Mouse (Mus musculus) hindbrain, embryonic 16.5 days (tissue): ENCODE results near the gene Csrp1. TPM values are rescaled to one million over a fixed set of nuclear protein-coding genes. Genes with fewer than 3 reads are reported as not detected.
A peak's percentile ranks its signal among the peaks of the same experiment; 100 is the strongest.

Source experiments
- ATAC-seq: fragments of 200-750 bp; cut with Nextera tagmentation; 2 replicates; pipeline ENCODE4 v1.8.0; 2017; ENCODE audit warnings: moderate TSS enrichment, moderate library complexity
- H3K27ac ChIP-seq: fragments of 300-500 bp; sonication (generic); 2 replicates; pipeline ENCODE4 v1.5.1; 2014; ENCODE audit warnings: low read depth, mild to moderate bottlenecking, control low read depth, low read length, moderate library complexity
- H3K27me3 ChIP-seq: fragments of 300-500 bp; sonication (generic); replicated peaks from 2 replicates; pipeline ENCODE4 v1.6.1; 2014; ENCODE audit warnings: low read length; ENCODE audit not compliant: control insufficient read depth, insufficient read depth
- H3K36me3 ChIP-seq: fragments of 300-500 bp; sonication (generic); 2 replicates; pipeline ENCODE4 v1.6.1; 2014; ENCODE audit warnings: mild to moderate bottlenecking, low read length, moderate library complexity, mixed read lengths; ENCODE audit not compliant: control insufficient read depth, insufficient read depth
- H3K4me1 ChIP-seq: fragments of 300-500 bp; sonication (generic); 2 replicates; pipeline ENCODE4 v1.6.1; 2014; ENCODE audit warnings: low read depth, low read length; ENCODE audit not compliant: control insufficient read depth, insufficient read depth
- H3K4me2 ChIP-seq: fragments of 300-500 bp; sonication (generic); 2 replicates; pipeline ENCODE4 v1.6.1; 2014; ENCODE audit warnings: mild to moderate bottlenecking, low read length, control low read depth, moderate library complexity
- H3K4me3 ChIP-seq: fragments of 300-500 bp; sonication (generic); 2 replicates; pipeline ENCODE4 v1.5.1; 2014; ENCODE audit warnings: mild to moderate bottlenecking, low read length, control low read depth, moderate library complexity
- H3K9ac ChIP-seq: fragments of 300-500 bp; sonication (generic); 2 replicates; pipeline ENCODE4 v1.6.1; 2014; ENCODE audit warnings: low read depth, mild to moderate bottlenecking, control low read depth, low read length, moderate library complexity
- H3K9me3 ChIP-seq: fragments of 300-500 bp; sonication (generic); 2 replicates; pipeline ENCODE4 v1.6.1; 2014; ENCODE audit warnings: mild to moderate bottlenecking, low read length, moderate library complexity; ENCODE audit not compliant: control insufficient read depth
- WGBS: fragments of 180-500 bp; shearing (Covaris S2); extraction: QIAGEN DNeasy Blood & Tissue Kit; methylation state at CpG from one replicate; pipeline ENCODE4 v1.1.7; 2014; 5-methylcytosine and 5-hydroxymethylcytosine counted together
- polyA plus RNA-seq: library from polyadenylated mRNA; unstranded; fragments of >200 nt; fragmentation: Nextera tagmentation; extraction: Ambion mirVana; gene quantifications from 2 replicates; pipeline ENCODE4 v1.2.1, GENCODE M21; 2015

Gene Csrp1
- polyA plus RNA-seq, 1 experiment from 2014 or later: 20.6 TPM

- Histone ChIP-seq H3K9me3 (no peaks in the 10 kb centered on the region), H3K4me2 (no peak overlapping the region), H3K9ac (no peak overlapping the region), H3K27me3 (no peaks in the 10 kb centered on the region), H3K27ac (no peak overlapping the region), H3K4me1 (peaks cover 29% of the 10 kb centered on the region), H3K36me3 (no peaks in the 10 kb centered on the region), H3K4me3 (no peak overlapping the region)
- no peak for ATAC-seq
- 84% methylated on average over 7 of the region's 7 CpGs for WGBS
Observed at GRCm38 (mm10) chr1:135770237-135770636, 50.4 kb downstream of the Csrp1 start.

GRCm38 (mm10) chr1:135770896-135771572 is 51.2 kb downstream of the Csrp1 start:
- no peak overlapping the region for H3K4me3 ChIP-seq
- H3K4me1 ChIP-seq: peaks cover 25% of the 10 kb centered on the region
- H3K9ac ChIP-seq: no peak overlapping the region
- H3K27me3 ChIP-seq: no peaks in the 10 kb centered on the region
- H3K36me3 ChIP-seq: no peaks in the 10 kb centered on the region
- H3K27ac ChIP-seq: no peak overlapping the region
- ATAC-seq: 0 out of 2 replicates have a peak, but pooled peaks have one; percentile 26
- 40% methylated on average over 11 of the region's 12 CpGs for WGBS
- no peak overlapping the region for H3K4me2 ChIP-seq
- no peaks in the 10 kb centered on the region for H3K9me3 ChIP-seq

- H3K4me2 ChIP-seq: no peak overlapping the region
- H3K4me1 ChIP-seq: peaks cover 22% of the 10 kb centered on the region
- no peaks in the 10 kb centered on the region for H3K27me3 ChIP-seq
- no peak overlapping the region for H3K27ac ChIP-seq
- H3K9ac ChIP-seq: no peak overlapping the region
- WGBS: 70% methylated on average over 8 of the region's 8 CpGs
- H3K4me3 ChIP-seq: no peak overlapping the region
- no peaks in the 10 kb centered on the region for H3K36me3 ChIP-seq
- 0 out of 2 replicates have a peak, but pooled peaks have one; percentile 28 for ATAC-seq
- no peaks in the 10 kb centered on the region for H3K9me3 ChIP-seq
Observed at GRCm38 (mm10) chr1:135771573-135771970, 51.7 kb downstream of the Csrp1 start.

GRCm38 (mm10) chr1:135776596-135776995 is 56.7 kb downstream of the Csrp1 start:
- Histone ChIP-seq H3K36me3 (no peaks in the 10 kb centered on the region), H3K9me3 (no peaks in the 10 kb centered on the region), H3K27ac (no peak overlapping the region), H3K4me3 (no peak overlapping the region), H3K9ac (no peak overlapping the region), H3K4me1 (peaks cover 6% of the 10 kb centered on the region), H3K4me2 (no peak overlapping the region), H3K27me3 (no peaks in the 10 kb centered on the region)
- ATAC-seq: no peak

GRCm38 (mm10) chr1:135777046-135777445 is 57.2 kb downstream of the Csrp1 start:
- 86% methylated on average over 1 of the region's 1 CpGs for WGBS
- no peak for ATAC-seq

GRCm38 (mm10) chr1:135778780-135779535 is 59.1 kb downstream of the Csrp1 start, which contains the start of gene Tnni1:
TSS of gene Tnni1 (plus strand) at chr1:135779434.
- no peak for ATAC-seq
- Histone ChIP-seq H3K27ac (no peak within 1 kb of the TSS), H3K4me3 (no peak within 1 kb of the TSS), H3K36me3 (no peaks in the 10 kb centered on the region), H3K4me1 (peaks cover 6% of the 10 kb centered on the region; the same call in 1 of the 2 replicates), H3K9me3 (no peaks in the 10 kb centered on the region), H3K4me2 (no peak within 1 kb of the TSS), H3K27me3 (no peaks in the 10 kb centered on the region), H3K9ac (no peak within 1 kb of the TSS)
- WGBS: 27% methylated on average over 21 of the region's 22 CpGs

More at GRCm38 (mm10) chr1:135777046-135777445, 57.2 kb downstream of the Csrp1 start:
- Histone ChIP-seq H3K9ac (no peak overlapping the region), H3K27me3 (no peaks in the 10 kb centered on the region), H3K4me2 (no peak overlapping the region), H3K4me3 (no peak overlapping the region), H3K9me3 (no peaks in the 10 kb centered on the region), H3K4me1 (peaks cover 6% of the 10 kb centered on the region; the same call in 1 of the 2 replicates), H3K36me3 (no peaks in the 10 kb centered on the region), H3K27ac (no peak overlapping the region)

GRCm38 (mm10) chr1:135780649-135781048 is 60.8 kb downstream of the Csrp1 start:
- H3K4me2 ChIP-seq: no peak overlapping the region
- H3K9me3 ChIP-seq: no peaks in the 10 kb centered on the region
- 35% methylated on average over 4 of the region's 4 CpGs for WGBS
- H3K27ac ChIP-seq: no peak overlapping the region
- no peaks in the 10 kb centered on the region for H3K27me3 ChIP-seq
- H3K4me3 ChIP-seq: no peak overlapping the region
- no peak overlapping the region; the same call in 1 of the 2 replicates for H3K9ac ChIP-seq
- H3K36me3 ChIP-seq: no peaks in the 10 kb centered on the region
- ATAC-seq: no peak
- peaks cover 6% of the 10 kb centered on the region; the same call in 1 of the 2 replicates for H3K4me1 ChIP-seq

- Histone ChIP-seq H3K27ac (no peak overlapping the region), H3K4me3 (no peak overlapping the region), H3K27me3 (no peaks in the 10 kb centered on the region), H3K36me3 (no peaks in the 10 kb centered on the region), H3K9ac (peak overlapping the region; percentile 23; the same call in 1 of the 2 replicates), H3K9me3 (no peaks in the 10 kb centered on the region), H3K4me1 (peaks cover 6% of the 10 kb centered on the region; the same call in 1 of the 2 replicates), H3K4me2 (no peak overlapping the region)
- peak; percentile 60; the same call in 1 of the 2 replicates for ATAC-seq
- 7% methylated on average over 13 of the region's 13 CpGs for WGBS
Observed at GRCm38 (mm10) chr1:135781220-135781619, 61.4 kb downstream of the Csrp1 start.

GRCm38 (mm10) chr1:135782816-135783215 is 63.0 kb downstream of the Csrp1 start:
- Histone ChIP-seq H3K4me2 (no peak overlapping the region), H3K4me1 (peaks cover 6% of the 10 kb centered on the region; the same call in 1 of the 2 replicates), H3K9ac (no peak overlapping the region), H3K27ac (no peak overlapping the region), H3K9me3 (no peaks in the 10 kb centered on the region), H3K27me3 (no peaks in the 10 kb centered on the region), H3K4me3 (no peak overlapping the region), H3K36me3 (no peaks in the 10 kb centered on the region)
- 22% methylated on average over 10 of the region's 10 CpGs for WGBS
- no peak for ATAC-seq
